ENCODE assay signal across 8 mouse cellular contexts in the genomic region with DNA sequence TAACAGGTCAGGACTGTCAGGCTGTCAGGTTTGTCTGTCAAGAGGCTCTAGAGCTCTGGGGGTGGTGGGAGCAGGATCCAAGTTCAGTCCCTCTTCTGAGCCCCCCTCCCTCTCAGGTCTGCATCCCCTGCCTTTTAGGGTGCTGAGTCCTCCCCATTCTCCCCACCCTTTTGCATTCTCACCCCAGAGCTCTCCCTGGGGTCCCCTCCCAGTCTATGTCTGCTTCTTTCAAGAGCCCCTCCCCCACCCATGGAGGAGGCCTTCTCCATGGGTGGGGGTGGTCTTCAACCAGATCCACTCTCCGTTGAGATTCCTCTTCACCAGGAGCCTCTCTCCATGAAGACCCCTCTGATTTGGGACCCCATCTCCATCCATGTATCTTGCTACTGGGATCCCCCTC. TPM values are rescaled to one million over a fixed set of nuclear protein-coding genes. Genes with fewer than 3 reads are reported as not detected.
DNase-seq lines count a peak whose midpoint lies in the region; ATAC-seq and TF ChIP-seq lines count a peak whose summit lies in the region.

No protein-coding gene starts in this region.

- no peaks in the 10 kb centered on the region for H3K27me3 ChIP-seq in embryonic facial prominence, embryonic 15.5 days
- H3K27me3 ChIP-seq in intestine, embryonic 14.5 days (replicated peaks; ENCODE audit: control insufficient read depth, insufficient read depth, low read length), result no peaks in the 10 kb centered on the region
- no peaks in the 10 kb centered on the region for H3K27me3 ChIP-seq in midbrain, postnatal 0 days (ENCODE audit: insufficient read depth, low read length)

- peak overlapping the region; percentile 98; the same call in 1 of the 2 replicates for H3K9ac ChIP-seq in embryonic facial prominence, embryonic 15.5 days
- no peak overlapping the region; the same call in 1 of the 2 replicates for H3K9ac ChIP-seq in intestine, embryonic 14.5 days (ENCODE audit: low read length)
- peak overlapping the region; percentile 97 for H3K9ac ChIP-seq in midbrain, postnatal 0 days (replicated peaks; ENCODE audit: low read length, poor library complexity, severe bottlenecking)

- peaks cover 40% of the 10 kb centered on the region for H3K4me1 ChIP-seq in embryonic facial prominence, embryonic 15.5 days
- H3K4me1 ChIP-seq in intestine, embryonic 14.5 days (replicated peaks; ENCODE audit: control insufficient read depth, insufficient read depth, low read length), result peaks cover 28% of the 10 kb centered on the region
- H3K4me1 ChIP-seq in midbrain, postnatal 0 days (ENCODE audit: insufficient read depth, low read length), result peaks cover 9% of the 10 kb centered on the region; the same call in 1 of the 2 replicates

- H3K27ac ChIP-seq in layer of hippocampus, adult 2 months, result peak overlapping the region; percentile 99; the same call in 1 of the 2 replicates
- peak overlapping the region; percentile 99 for H3K27ac ChIP-seq in embryonic facial prominence, embryonic 15.5 days (replicated peaks)
- H3K27ac ChIP-seq in intestine, embryonic 14.5 days (ENCODE audit: low read depth), result peak overlapping the region; percentile 99
- peak overlapping the region; percentile 99 for H3K27ac ChIP-seq in midbrain, postnatal 0 days (ENCODE audit: low read depth, low read length)

- H3K4me3 ChIP-seq in layer of hippocampus, adult 2 months, result peak overlapping the region; percentile 53
- H3K4me3 ChIP-seq in embryonic facial prominence, embryonic 15.5 days (replicated peaks), result peak overlapping the region; percentile 77
- H3K4me3 ChIP-seq in intestine, embryonic 14.5 days (ENCODE audit: low read depth, low read length), result peak overlapping the region; percentile 90; the same call in 1 of the 2 replicates
- H3K4me3 ChIP-seq in midbrain, postnatal 0 days (ENCODE audit: low read depth, low read length), result peak overlapping the region; percentile 77

- 22% methylated on average over 1 of the region's 1 CpGs for WGBS in embryonic facial prominence, embryonic 15.5 days
- 33% methylated on average over 1 of the region's 1 CpGs for WGBS in intestine, embryonic 14.5 days
- 9% methylated on average over 1 of the region's 1 CpGs for WGBS in midbrain, postnatal 0 days

- no peaks in the 10 kb centered on the region for H3K36me3 ChIP-seq in embryonic facial prominence, embryonic 15.5 days
- no peaks in the 10 kb centered on the region for H3K36me3 ChIP-seq in intestine, embryonic 14.5 days (ENCODE audit: control insufficient read depth, insufficient read depth, low read length)
- no peaks in the 10 kb centered on the region for H3K36me3 ChIP-seq in midbrain, postnatal 0 days (ENCODE audit: insufficient read depth, low read length)

- DNase-seq in layer of hippocampus, adult 2 months (ENCODE audit: low spot score in 2 of 2), result no peak
- no peak for DNase-seq in layer of hippocampus, adult 9-10 months (ENCODE audit: low spot score)
- DNase-seq in intestine, embryonic 14.5 days (ENCODE audit: low spot score), result no peak
- DNase-seq in midbrain, postnatal 0 days (ENCODE audit: low spot score), result no peak
- no peak for DNase-seq in layer of hippocampus, adult 11-12 months (ENCODE audit: low spot score)
- no peak for DNase-seq in adrenal gland, postnatal 36 days
- no peak for DNase-seq in spleen, adult 12 weeks (ENCODE audit: low spot score)

- peak overlapping the region; percentile 80 for H3K4me2 ChIP-seq in embryonic facial prominence, embryonic 15.5 days (replicated peaks)
- H3K4me2 ChIP-seq in intestine, embryonic 14.5 days (ENCODE audit: low read length), result peak overlapping the region; percentile 98
- H3K4me2 ChIP-seq in midbrain, postnatal 0 days (ENCODE audit: low read depth, low read length, poor library complexity, severe bottlenecking), result peak overlapping the region; percentile 92

- TF ChIP-seq CTCF in layer of hippocampus, adult 2 months (conservative IDR thresholded peaks at IDR 0.05), result no peak
- no peak for TF ChIP-seq CTCF in midbrain, postnatal 0 days (IDR thresholded peaks at IDR 0.05)

- ATAC-seq in embryonic facial prominence, embryonic 15.5 days (ENCODE audit: insufficient number of reproducible peaks, low FRiP score, low TSS enrichment, low read depth), result no peak
- no peak for ATAC-seq in intestine, embryonic 14.5 days (replicated peaks; ENCODE audit: low FRiP score, low TSS enrichment, low read depth)
- ATAC-seq in midbrain, postnatal 0 days (ENCODE audit: low FRiP score), result no peak

- H3K9me3 ChIP-seq in embryonic facial prominence, embryonic 15.5 days (replicated peaks), result no peaks in the 10 kb centered on the region
- H3K9me3 ChIP-seq in intestine, embryonic 14.5 days (ENCODE audit: control insufficient read depth, low read length), result no peaks in the 10 kb centered on the region
- no peaks in the 10 kb centered on the region for H3K9me3 ChIP-seq in midbrain, postnatal 0 days (ENCODE audit: low read length)

RNA-seq across cellular contexts. Expression of a gene that starts 0.7 kb away (rescaled TPM):
- 100 to 1,000 TPM; 288 to 305 TPM for total RNA-seq in layer of hippocampus, adult 2 months (2021)
- 54.0 and 56.2 TPM in 2 replicates for polyA plus RNA-seq in embryonic facial prominence, embryonic 15.5 days (2015; fragmentation: Nextera tagmentation; extraction: Ambion mirVana)
- 48.4 and 52.8 TPM in 2 replicates for polyA plus RNA-seq in intestine, embryonic 14.5 days (2014; fragmentation: Nextera tagmentation; extraction: Ambion mirVana)
- total RNA-seq in midbrain, postnatal 0 days (2014; rRNA removed), result 164 and 215 TPM in 2 replicates
- 51.5 and 65.9 TPM in 2 replicates for polyA plus RNA-seq in midbrain, postnatal 0 days (2015; fragmentation: Nextera tagmentation; extraction: Ambion mirVana)
- total RNA-seq in adrenal gland, postnatal 36 days (2021), result 100 to 1,000 TPM in 1 of 2 experiments, 10 to 100 TPM in 1; 99.3 to 119 TPM

RNA-seq across cellular contexts. Expression of a gene that starts 54.8 kb away (rescaled TPM):
- total RNA-seq in layer of hippocampus, adult 2 months (2021), result 10 to 100 TPM; 20.2 to 21.8 TPM
- 9.4 and 10.0 TPM in 2 replicates for polyA plus RNA-seq in embryonic facial prominence, embryonic 15.5 days (2015; fragmentation: Nextera tagmentation; extraction: Ambion mirVana)
- polyA plus RNA-seq in intestine, embryonic 14.5 days (2014; fragmentation: Nextera tagmentation; extraction: Ambion mirVana), result 4.2 and 4.8 TPM in 2 replicates
- total RNA-seq in midbrain, postnatal 0 days (2014; rRNA removed), result 31.2 and 47.0 TPM in 2 replicates
- 24.9 and 29.0 TPM in 2 replicates for polyA plus RNA-seq in midbrain, postnatal 0 days (2015; fragmentation: Nextera tagmentation; extraction: Ambion mirVana)
- total RNA-seq in adrenal gland, postnatal 36 days (2021), result 1 to 10 TPM; 3.5 to 5.3 TPM
